Mouse (Mus musculus) CH12.LX (cell line): ENCODE measurements at regions not wholly inside any gene's neighbourhood (a gene's known extent, or its start where the extent isn't known, plus 50 kb on each side); places are given as distances from the start of the nearest gene placed in this dataset.

ENCODE experiments used
- DNase-seq: peaks from one replicate; pipeline ENCODE4 v3.0.0-alpha.2; 2013; ENCODE audit errors: extremely low read depth
- H3K27ac ChIP-seq: 2 replicates; pipeline ENCODE4 v1.5.1; 2012; ENCODE audit warnings: low read depth, mild to moderate bottlenecking, control low read depth, moderate library complexity; ENCODE audit not compliant: insufficient read depth
- H3K27me3 ChIP-seq: replicated peaks from 2 replicates; pipeline ENCODE3; 2012; ENCODE audit warnings: inconsistent platforms
- H3K36me3 ChIP-seq, 2 experiments: replicated peaks in 1 of 2; 2 replicates each; pipeline versions ENCODE3 to v1.6.1; 2012; ENCODE audit warnings: inconsistent platforms in 1 of 2, low read length in 1 of 2, mild to moderate bottlenecking in 1 of 2, mixed read lengths in 1 of 2, moderate library complexity in 1 of 2; ENCODE audit not compliant: control insufficient read depth in 1 of 2, insufficient read depth in 1 of 2
- H3K4me1 ChIP-seq, 2 experiments: 2 replicates each; pipeline ENCODE4 v1.6.1; 2012; ENCODE audit warnings: inconsistent platforms in 1 of 2, moderate library complexity in 1 of 2; ENCODE audit not compliant: insufficient read depth in 2 of 2, control insufficient read depth in 1 of 2
- H3K4me2 ChIP-seq: 2 replicates; pipeline ENCODE4 v1.6.1; 2012; ENCODE audit warnings: low read depth, mild to moderate bottlenecking, control low read depth; ENCODE audit not compliant: poor library complexity, insufficient read depth, severe bottlenecking
- H3K4me3 ChIP-seq, 3 experiments: fragments of 150-350 bp in 1 of 3; sonication (generic) in 1 of 3; replicated peaks in 1 of 3; 2 replicates each; pipeline versions ENCODE3 to v1.5.1; 2011 to 2012; ENCODE audit warnings: low read depth in 2 of 3, low read length in 2 of 3, mild to moderate bottlenecking in 2 of 3, moderate library complexity in 2 of 3, control low read depth in 1 of 3, improper control_type of control experiment in 1 of 3, inconsistent platforms in 1 of 3, mixed read lengths in 1 of 3; ENCODE audit not compliant: poor library complexity in 1 of 3
- H3K79me2 ChIP-seq: replicated peaks from 2 replicates; pipeline ENCODE4 v1.6.1; 2012; ENCODE audit warnings: mild to moderate bottlenecking, moderate library complexity; ENCODE audit not compliant: control insufficient read depth, poor library complexity, insufficient read depth, severe bottlenecking; ENCODE audit errors: extremely low read depth
- H3K9ac ChIP-seq: 2 replicates; pipeline ENCODE4 v1.6.1; 2012; ENCODE audit warnings: low read depth, mild to moderate bottlenecking, control low read depth, moderate library complexity; ENCODE audit not compliant: insufficient read depth
- H3K9me3 ChIP-seq: replicated peaks from 2 replicates; pipeline ENCODE3; 2012; ENCODE audit warnings: low read length, inconsistent platforms, mixed read lengths
- CTCF ChIP-seq, 2 experiments: IDR thresholded peaks in 1 of 2; conservative IDR thresholded peaks in 1 of 2; 2 replicates each; pipeline ENCODE4 v1.5.1; 2011 to 2012; ENCODE audit warnings: low read depth in 2 of 2, low read length in 2 of 2, improper control_type of control experiment in 1 of 2, inconsistent platforms in 1 of 2, mild to moderate bottlenecking in 1 of 2, moderate library complexity in 1 of 2
- ELF1 ChIP-seq: IDR thresholded peaks from 2 replicates; pipeline ENCODE4 v1.6.1; 2014; ENCODE audit warnings: low read depth, mild to moderate bottlenecking, inconsistent platforms, low read length, improper control_type of control experiment
- HCFC1 ChIP-seq: IDR thresholded peaks from 2 replicates; pipeline ENCODE4 v1.6.1; 2012; ENCODE audit warnings: low read depth, mild to moderate bottlenecking, inconsistent platforms, low read length, improper control_type of control experiment
- IRF4 ChIP-seq: IDR thresholded peaks from 2 replicates; pipeline ENCODE4 v1.6.1; 2014; ENCODE audit warnings: low read depth, mild to moderate bottlenecking, inconsistent platforms, low read length, improper control_type of control experiment
- MAFK ChIP-seq: IDR thresholded peaks from 2 replicates; pipeline ENCODE4 v1.6.1; 2011; ENCODE audit warnings: low read length, improper control_type of control experiment; ENCODE audit not compliant: insufficient replicate concordance
- MEF2A ChIP-seq: IDR thresholded peaks from 2 replicates; pipeline ENCODE4 v1.6.1; 2014; ENCODE audit warnings: low read depth, mild to moderate bottlenecking, inconsistent platforms, low read length, improper control_type of control experiment, borderline replicate concordance
- MXI1 ChIP-seq: IDR thresholded peaks from 2 replicates; pipeline ENCODE4 v1.6.1; 2011; ENCODE audit warnings: mild to moderate bottlenecking, low read depth, low read length, improper control_type of control experiment
- POLR2A ChIP-seq: IDR thresholded peaks from 2 replicates; pipeline ENCODE4 v1.6.1; 2011; ENCODE audit warnings: low read depth, mild to moderate bottlenecking, improper control_type of control experiment, low read length
- POLR2AphosphoS2 ChIP-seq: IDR thresholded peaks from 2 replicates; pipeline ENCODE4 v1.6.1; 2011; ENCODE audit warnings: low read depth, low read length, improper control_type of control experiment
- RAD21 ChIP-seq: IDR thresholded peaks from 2 replicates; pipeline ENCODE4 v1.6.1; 2011; ENCODE audit warnings: low read depth, mild to moderate bottlenecking, low read length, improper control_type of control experiment, moderate library complexity
- RCOR1 ChIP-seq: conservative IDR thresholded peaks from 2 replicates; pipeline ENCODE4 v1.6.1; 2012; ENCODE audit warnings: low read depth, mild to moderate bottlenecking, inconsistent platforms, low read length, improper control_type of control experiment
- SIN3A ChIP-seq: IDR thresholded peaks from 2 replicates; pipeline ENCODE4 v1.6.1; 2012; ENCODE audit warnings: low read length, improper control_type of control experiment, inconsistent platforms
- UBTF ChIP-seq: IDR thresholded peaks from 2 replicates; pipeline ENCODE4 v1.6.1; 2012; ENCODE audit warnings: low read depth, mild to moderate bottlenecking, inconsistent platforms, low read length, improper control_type of control experiment, moderate library complexity
- USF2 ChIP-seq: conservative IDR thresholded peaks from 2 replicates; pipeline ENCODE4 v1.6.1; 2011; ENCODE audit warnings: low read depth, low read length, improper control_type of control experiment
- ZC3H11A ChIP-seq: IDR thresholded peaks from 2 replicates; pipeline ENCODE4 v1.6.1; 2012; ENCODE audit warnings: low read depth, mild to moderate bottlenecking, inconsistent platforms, low read length, improper control_type of control experiment
- ZKSCAN1 ChIP-seq: IDR thresholded peaks from 2 replicates; pipeline ENCODE4 v1.6.1; 2012; ENCODE audit warnings: low read depth, inconsistent platforms, low read length, improper control_type of control experiment, borderline replicate concordance
- ZNF384 ChIP-seq: IDR thresholded peaks from 2 replicates; pipeline ENCODE4 v1.6.1; 2012; ENCODE audit warnings: low read depth, low read length, improper control_type of control experiment, inconsistent platforms
- dilution Hi-C: fragments of 300-500 bp; cut with MboI; formaldehyde crosslinking; loops from 2 replicates; pipeline ENCODE4 v1.14.3; 2020; ENCODE audit warnings: low sequenced_read_pairs; ENCODE audit not compliant: extremely low pct_unique_long_range_greater_than_20kb, extremely low pct_ligation_motif_present
- in situ Hi-C: fragments of 300-500 bp; cut with MboI; formaldehyde crosslinking; loops from 3 replicates; pipeline ENCODE4 v1.14.3; 2019; ENCODE audit warnings: low sequenced_read_pairs, low pct_ligation_motif_present, low pct_unique_long_range_greater_than_20kb, mixed read lengths

- Histone ChIP-seq H3K4me3 (no peak overlapping the region), H3K36me3 (no peaks in the 10 kb centered on the region), H3K27me3 (no peaks in the 10 kb centered on the region), H3K4me2 (no peak overlapping the region), H3K9me3 (peaks cover 9% of the 10 kb centered on the region)
- TF ChIP-seq SIN3A (no peak), MAFK (no peak), MEF2A (no peak), MXI1 (no peak), RCOR1 (no peak), POLR2A (no peak), ZNF384 (no peak), ZKSCAN1 (no peak), HCFC1 (no peak), USF2 (no peak), ZC3H11A (no peak), RAD21 (no peak), POLR2AphosphoS2 (no peak), CTCF (conservative IDR thresholded peaks at IDR 0.05 in 1 of 2, IDR thresholded peaks at IDR 0.05 in 1 of 2; ENCODE audit: low read depth in 2 of 2, low read length in 2 of 2) (no peak), IRF4 (no peak), UBTF (no peak)
- TF ChIP-seq, all 38 proteins: peak for 0
- Histone ChIP-seq H3K9ac (no peak overlapping the region), H3K79me2 (no peaks in the 10 kb centered on the region), H3K4me1 (peaks cover 12 to 22% of the 10 kb centered on the region in 2 experiments), H3K27ac (no peak overlapping the region)
- dilution Hi-C loops = no loop called here
- in situ Hi-C loops = no loop called here
- DNase-seq = no peak
Measured at GRCm38 (mm10) chr6:145303641-145304070, 53.6 kb upstream of the Kras start.

GRCm38 (mm10) chr6:145302907-145303640 lies 53.0 kb upstream of the Kras start:
- Histone ChIP-seq H3K27me3 (no peaks in the 10 kb centered on the region), H3K9me3 (peaks cover 4% of the 10 kb centered on the region), H3K36me3 (no peaks in the 10 kb centered on the region), H3K4me3 (no peak overlapping the region), H3K27ac (no peak overlapping the region), H3K79me2 (no peaks in the 10 kb centered on the region), H3K4me2 (no peak overlapping the region), H3K4me1 (peaks cover 12 to 22% of the 10 kb centered on the region in 2 experiments), H3K9ac (no peak overlapping the region)
- dilution Hi-C loops = no loop called here
- TF ChIP-seq ELF1 (no peak), RCOR1 (no peak)
- in situ Hi-C loops = no loop called here
- no peak for DNase-seq
